Mouse (Mus musculus) T-helper 2 cell (primary cell): ENCODE measurements around the gene Cav3.

Source experiments
- in situ Hi-C: fragments of 300-600 bp; cut with MboI, MseI; formaldehyde crosslinking; loops from one replicate; pipeline ENCODE4 v1.15.1; 2025; ENCODE audit warnings: high pct_unique_total_duplicates

Gene Cav3

DNA sequence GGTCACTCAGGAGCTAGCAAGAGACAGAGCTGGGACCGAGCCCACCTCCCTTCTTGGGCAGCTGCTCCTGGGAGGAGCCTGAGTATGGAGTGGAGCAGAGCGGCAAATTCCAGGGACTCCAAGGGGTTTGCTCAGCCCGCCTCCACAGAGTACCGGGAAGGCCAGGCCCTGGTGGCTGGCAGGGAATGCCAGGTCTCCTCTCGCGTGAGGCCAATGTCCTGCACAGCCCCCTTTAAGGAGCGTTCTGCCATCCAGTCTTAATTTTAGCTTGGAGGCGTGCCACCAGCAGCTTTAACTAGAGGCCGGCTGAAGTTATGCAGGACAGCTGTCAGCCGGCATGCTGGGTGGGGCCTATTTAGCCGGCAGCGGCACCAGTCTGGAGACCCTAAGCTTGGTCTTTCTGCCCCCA, at the start of gene Cav3:
TSS of gene Cav3 (plus strand) at position 165 of the 409 bp plus-strand sequence.
- in situ Hi-C loops, result no loop called here

DNA sequence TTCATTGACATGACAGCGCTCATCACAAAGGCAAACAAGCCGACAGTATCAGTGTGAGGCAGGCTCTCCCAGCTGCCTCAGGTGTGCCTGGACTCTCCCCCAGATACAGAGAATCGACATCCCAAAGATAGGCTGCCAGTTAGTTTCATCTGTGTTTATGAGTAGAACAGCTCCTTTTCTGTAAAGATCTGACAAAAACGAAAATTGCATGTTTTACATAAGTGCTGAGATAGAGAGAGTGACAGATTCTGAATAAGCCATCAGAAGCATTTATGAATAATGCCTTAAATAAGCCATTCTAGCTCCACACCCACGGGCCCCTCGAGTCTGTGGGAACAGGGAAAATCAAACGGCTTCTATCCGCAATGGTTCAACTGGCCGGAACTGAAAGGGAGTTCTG, 40.0 kb upstream of the Cav3 start:
- in situ Hi-C loops, result no loop called here

DNA sequence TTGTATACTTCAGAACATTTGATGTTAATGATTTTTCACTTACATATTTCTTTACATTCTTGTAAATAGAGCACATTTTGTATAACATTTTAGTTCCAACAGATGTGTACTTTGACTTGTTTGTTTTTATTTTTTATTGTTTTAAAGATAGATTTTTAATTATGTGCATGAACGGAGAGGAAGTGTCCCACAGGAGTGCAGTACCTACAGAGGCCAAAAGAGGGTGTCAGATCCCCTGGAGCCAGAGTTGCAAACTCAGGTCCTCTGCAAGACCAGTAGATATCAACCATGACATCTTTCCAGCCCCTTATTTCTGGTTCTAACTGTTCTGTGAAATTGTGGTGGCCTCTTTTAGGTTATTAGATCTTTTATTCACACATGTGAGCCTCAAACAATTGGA, 38.4 kb upstream of the Cav3 start:
- in situ Hi-C loops, result no loop called here

GRCm38 (mm10) chr6:112423746-112424501, 35.4 kb upstream of the Cav3 start:
- in situ Hi-C loops, result no loop called here

- in situ Hi-C loops, result no loop called here
These were observed 33.1 kb upstream of the Cav3 start for GRCm38 (mm10) chr6:112426018-112426732.

DNA sequence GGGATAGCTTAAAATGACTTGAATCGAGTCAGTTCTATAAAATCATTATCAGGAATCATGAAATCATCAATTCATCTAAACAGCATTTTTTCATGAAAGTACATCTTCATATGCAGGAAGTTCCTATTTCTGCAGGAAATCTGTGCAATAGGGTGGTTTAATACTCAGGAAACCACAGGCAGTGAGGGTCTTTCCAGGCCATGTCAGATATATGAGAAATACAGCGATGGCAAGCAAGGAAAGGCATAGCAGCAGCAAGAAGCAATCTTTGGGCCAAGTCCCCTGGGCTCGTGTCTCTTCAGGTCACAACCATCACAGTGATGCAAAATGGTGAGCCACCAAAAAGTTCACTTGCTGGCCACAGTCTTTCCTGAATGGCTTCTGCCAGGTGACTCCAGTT, 13.6 kb upstream of the Cav3 start:
- in situ Hi-C loops, result no loop called here

- in situ Hi-C loops, result no loop called here
These were observed 2.2 kb downstream of the Cav3 start for GRCm38 (mm10) chr6:112461459-112461858.

- in situ Hi-C loops, result no loop called here
These were observed 4.0 kb downstream of the Cav3 start for GRCm38 (mm10) chr6:112463331-112463730.

GRCm38 (mm10) chr6:112465441-112465840, 6.1 kb downstream of the Cav3 start:
- in situ Hi-C loops, result no loop called here

GRCm38 (mm10) chr6:112466001-112466400, 6.7 kb downstream of the Cav3 start:
- in situ Hi-C loops, result no loop called here

DNA sequence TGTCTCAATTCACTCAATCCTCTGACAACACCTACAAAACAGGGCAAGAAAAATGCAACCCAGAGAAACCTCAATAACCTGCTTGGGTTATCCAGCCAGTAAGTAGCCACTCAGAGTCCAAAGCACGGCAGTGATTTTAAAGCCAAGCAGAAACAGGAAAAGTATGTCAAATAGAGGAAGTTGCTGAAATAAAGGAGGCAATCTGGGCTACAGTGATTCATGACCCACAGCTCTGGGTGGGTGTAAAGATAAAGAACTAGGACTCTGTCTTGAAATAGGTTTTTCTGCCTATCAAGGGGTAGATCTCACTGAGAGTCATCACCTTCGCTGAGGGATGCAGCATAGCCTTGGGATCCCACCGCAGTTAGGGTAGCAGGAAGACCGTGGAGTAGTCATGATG, 12.3 kb downstream of the Cav3 start:
- in situ Hi-C loops, result no loop called here

DNA sequence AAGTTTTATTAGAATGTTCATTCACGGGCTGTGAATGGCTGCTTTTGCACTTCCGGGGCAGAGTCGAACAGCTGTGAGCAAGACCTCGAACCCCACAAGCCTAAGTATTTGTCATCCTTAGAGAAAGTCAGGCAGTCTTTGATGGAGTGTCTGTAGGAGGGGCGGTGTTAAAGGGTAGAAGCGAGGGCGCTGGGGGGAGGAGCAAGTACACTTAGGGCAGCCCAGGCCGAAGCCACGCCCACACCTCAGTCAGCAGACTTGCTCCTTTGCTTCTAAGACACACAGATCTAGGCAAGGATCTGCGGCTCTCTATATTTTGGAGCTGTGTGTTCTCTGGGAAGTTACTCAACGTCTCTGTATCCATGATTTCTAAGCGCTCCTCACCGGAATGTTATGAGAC, 20.6 kb downstream of the Cav3 start:
- in situ Hi-C loops, result no loop called here

GRCm38 (mm10) chr6:112484316-112484715, 25.0 kb downstream of the Cav3 start:
- in situ Hi-C loops, result no loop called here

- in situ Hi-C loops, result loop anchor here (5.0 kb wide), 1 partner anchor 81 kb away; no protein-coding TSS in a partner anchor
These were observed 28.7 kb downstream of the Cav3 start for GRCm38 (mm10) chr6:112487993-112488392.

DNA sequence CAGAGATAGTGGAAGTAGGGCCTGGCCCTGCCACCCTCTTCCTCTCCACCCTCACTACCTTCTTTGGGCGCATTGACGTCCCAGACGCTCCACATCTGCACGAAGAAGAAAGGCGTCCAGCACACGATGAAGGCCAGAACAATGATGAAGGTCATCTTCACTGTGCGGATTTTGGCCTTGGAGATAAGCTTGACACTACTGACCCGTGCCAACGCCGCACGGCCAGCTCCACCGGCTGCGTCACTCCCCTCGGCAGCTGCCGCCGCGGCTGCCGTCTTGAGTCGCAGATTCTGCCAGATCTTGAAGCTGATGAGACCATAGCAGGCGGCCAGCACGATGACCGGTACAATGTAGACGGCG, 29.5 kb downstream of the Cav3 start:
- in situ Hi-C loops, result loop anchor here (5.0 kb wide), 1 partner anchor 82 kb away; no protein-coding TSS in a partner anchor

GRCm38 (mm10) chr6:112489181-112489909, 30.0 kb downstream of the Cav3 start:
- in situ Hi-C loops, result loop anchor here (5.0 kb wide), 1 partner anchor 82 kb away; no protein-coding TSS in a partner anchor

DNA sequence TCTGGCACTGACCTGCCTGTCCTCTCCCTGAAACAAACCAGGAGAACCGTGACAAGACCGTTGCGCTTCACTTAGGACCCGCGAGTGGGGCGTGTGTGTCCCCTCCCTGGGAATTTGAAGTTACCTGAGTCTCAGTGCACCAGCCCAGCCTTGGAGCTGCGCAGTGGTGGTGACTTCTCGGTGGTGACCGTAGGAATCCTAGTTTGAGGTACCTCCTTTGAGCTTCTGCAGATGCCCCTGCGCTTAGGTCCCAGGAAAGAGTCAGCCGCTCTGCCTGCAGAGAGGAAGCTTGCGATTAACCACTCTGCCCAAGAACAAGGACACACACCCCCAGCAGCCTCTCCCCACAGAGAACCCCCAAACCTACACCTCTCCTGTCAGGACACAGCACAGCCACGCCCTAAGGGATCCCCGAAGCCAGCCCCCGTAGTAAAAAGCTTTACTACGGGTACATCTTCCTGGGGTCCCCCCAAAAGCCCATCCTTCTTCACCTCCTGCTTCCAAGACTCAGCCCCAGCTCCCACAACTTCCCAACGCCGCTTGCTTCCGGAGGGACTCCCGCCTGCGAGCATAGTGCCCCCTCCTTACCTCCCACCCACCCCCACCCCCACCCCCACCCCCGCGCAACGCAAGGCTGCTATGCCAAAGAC, 30.7 kb downstream of the Cav3 start, which contains the start of gene Oxtr:
TSS of gene Oxtr (minus strand) at position 34 of the 650 bp plus-strand sequence.
- in situ Hi-C loops, result loop anchor here (5.0 kb wide), 1 partner anchor 83 kb away; no protein-coding TSS in a partner anchor

DNA sequence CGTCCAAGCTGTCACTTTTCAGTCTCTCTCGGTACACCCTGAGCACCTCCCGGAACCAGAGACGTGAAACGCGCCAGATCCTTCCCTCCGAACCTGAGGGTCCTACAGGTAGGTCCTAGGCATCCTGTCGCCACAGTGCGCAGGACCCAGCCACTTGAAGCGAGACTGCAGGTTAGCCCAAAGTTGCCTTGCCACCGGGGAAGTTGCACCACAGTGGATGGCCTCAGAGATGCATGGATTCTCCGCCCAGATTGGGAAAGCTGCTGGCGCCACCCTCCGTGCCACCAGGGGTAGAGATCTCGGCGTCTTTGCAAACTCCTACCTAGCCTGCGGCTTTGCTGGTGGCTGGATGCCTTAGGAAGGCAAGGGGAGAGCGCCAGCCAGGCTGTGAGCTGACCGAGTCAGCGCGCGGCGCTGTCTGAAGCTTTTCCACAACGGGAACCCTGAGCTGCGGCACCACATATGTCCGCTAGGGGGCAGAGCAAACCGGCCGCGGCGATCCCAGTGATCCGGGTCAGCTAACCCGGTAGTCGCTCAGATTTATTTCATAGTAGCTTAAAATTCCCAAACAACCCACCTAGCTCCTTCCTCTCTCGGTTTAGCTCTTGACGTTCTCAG, 31.4 kb downstream of the Cav3 start:
- in situ Hi-C loops, result no loop called here

GRCm38 (mm10) chr6:112491521-112491920, 32.2 kb downstream of the Cav3 start:
- in situ Hi-C loops, result no loop called here

DNA sequence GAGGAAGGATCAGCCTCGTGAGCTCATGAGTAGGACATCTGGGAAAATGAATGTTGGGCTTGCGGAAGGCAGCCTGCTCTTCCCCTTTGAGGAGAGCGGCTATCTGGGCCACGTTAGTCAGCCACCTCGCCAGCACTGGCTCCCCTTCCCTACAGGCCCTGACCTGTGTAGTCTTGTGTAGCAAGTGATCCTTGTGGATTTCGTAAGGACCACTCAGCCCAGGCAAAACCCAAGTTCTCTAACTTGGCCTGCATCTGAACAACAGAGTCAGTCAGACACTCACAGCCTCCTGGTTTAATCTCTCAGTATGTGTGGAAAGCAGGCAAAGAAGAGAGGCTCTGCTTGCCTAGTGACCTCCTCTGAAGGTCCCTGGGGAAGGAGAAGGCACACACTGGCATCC, 33.4 kb downstream of the Cav3 start:
- in situ Hi-C loops, result no loop called here

- in situ Hi-C loops, result no loop called here
These were observed 34.1 kb downstream of the Cav3 start for GRCm38 (mm10) chr6:112493371-112493770.
